Mouse (Mus musculus): ENCODE measurements around the gene Eomes.

The Eomes gene

GRCm38 (mm10) chr9:118477961-118478360 is at the start of gene Eomes:
Gene Eomes (plus strand): TSS chr9:118478212.
- peak; percentile 70 to 71 for DNase-seq

- no peak for DNase-seq
Measured at GRCm38 (mm10) chr9:118444809-118445208, 33.2 kb upstream of the Eomes start.

GRCm38 (mm10) chr9:118449336-118449735 is 28.7 kb upstream of the Eomes start:
- peak; percentile 57 to 66 for DNase-seq

GRCm38 (mm10) chr9:118453427-118453826 is 24.6 kb upstream of the Eomes start:
- DNase-seq = peak; percentile 29 to 52

GRCm38 (mm10) chr9:118455188-118455845 is 22.7 kb upstream of the Eomes start:
- DNase-seq = no peak

GRCm38 (mm10) chr9:118456405-118456804 is 21.6 kb upstream of the Eomes start:
- no peak for DNase-seq

- peak; percentile 51 to 53 for DNase-seq
Measured at GRCm38 (mm10) chr9:118458039-118458438, 20.0 kb upstream of the Eomes start.

- DNase-seq = no peak
Measured at GRCm38 (mm10) chr9:118464031-118464430, 14.0 kb upstream of the Eomes start.

- no peak for DNase-seq
Measured at GRCm38 (mm10) chr9:118468301-118468700, 9.7 kb upstream of the Eomes start.

- peak in 1 of 2 experiments; percentile 15 for DNase-seq
Measured at GRCm38 (mm10) chr9:118469272-118469671, 8.7 kb upstream of the Eomes start.

- no peak for DNase-seq
Measured at GRCm38 (mm10) chr9:118471296-118471695, 6.7 kb upstream of the Eomes start.

- DNase-seq = peak; percentile 74 to 78
Measured at GRCm38 (mm10) chr9:118476211-118476765, 1.7 kb upstream of the Eomes start.

GRCm38 (mm10) chr9:118476766-118477271 is 1.2 kb upstream of the Eomes start:
- DNase-seq = peak; percentile 48 to 63

- no peak for DNase-seq
Measured at GRCm38 (mm10) chr9:118477281-118477931, 606 bp upstream of the Eomes start.

GRCm38 (mm10) chr9:118478458-118478838 is 436 bp downstream of the Eomes start:
- peak; percentile 75 to 76 for DNase-seq

- peak; percentile 78 to 82 for DNase-seq
Measured at GRCm38 (mm10) chr9:118478839-118479507, 961 bp downstream of the Eomes start.

GRCm38 (mm10) chr9:118479508-118480291 is 1.7 kb downstream of the Eomes start:
- DNase-seq = no peak

GRCm38 (mm10) chr9:118480292-118480690 is 2.3 kb downstream of the Eomes start:
- DNase-seq = no peak

GRCm38 (mm10) chr9:118482210-118482609 is 4.2 kb downstream of the Eomes start:
- DNase-seq = no peak

GRCm38 (mm10) chr9:118486361-118487095 is 8.5 kb downstream of the Eomes start:
- no peak for DNase-seq

- DNase-seq = no peak
Measured at GRCm38 (mm10) chr9:118487096-118487395, 9.0 kb downstream of the Eomes start.

GRCm38 (mm10) chr9:118487636-118488035 is 9.6 kb downstream of the Eomes start:
- peak in 1 of 2 experiments; percentile 55 for DNase-seq

Data from cerebellum, postnatal 14 days (tissue).